Mouse (Mus musculus): ENCODE measurements around the gene Ercc2.

DNA sequence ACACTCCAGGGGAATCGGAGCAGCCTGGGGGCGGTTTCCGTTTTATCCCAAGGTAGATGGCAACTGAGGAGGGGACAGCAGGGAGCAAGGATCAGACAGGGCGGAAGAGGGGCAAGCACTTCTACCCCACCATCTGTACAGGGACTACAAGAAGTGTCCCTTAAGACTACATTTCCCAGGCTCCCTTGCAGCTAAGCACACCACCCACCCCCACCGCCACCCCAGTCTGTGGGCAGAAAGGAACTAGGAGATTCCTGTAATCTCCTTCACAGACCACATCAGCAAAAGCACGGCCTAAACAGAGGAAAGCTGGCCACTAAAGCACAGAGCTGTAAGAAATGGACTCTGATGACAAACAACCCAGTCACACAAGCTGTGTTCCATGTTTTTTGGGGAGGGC, 44.5 kb downstream of the Ercc2 start:
- TF ChIP-seq E2F4 (IDR thresholded peaks at IDR 0.05; ENCODE audit: borderline replicate concordance, low read depth, low read length) (no peak), RCOR1 (IDR thresholded peaks at IDR 0.05; ENCODE audit: low read depth, low read length) (no peak), CTCF (IDR thresholded peaks at IDR 0.05 in 2 of 3, conservative IDR thresholded peaks at IDR 0.05 in 1 of 3; ENCODE audit: control insufficient read depth in 1 of 3, insufficient read depth in 1 of 3, low read depth in 2 of 3, low read length in 3 of 3, poor library complexity in 1 of 3, severe bottlenecking in 1 of 3) (no peak), ZKSCAN1 (IDR thresholded peaks at IDR 0.05; ENCODE audit: low read depth, low read length) (no peak), POLR2AphosphoS2 (IDR thresholded peaks at IDR 0.05; ENCODE audit: low read length) (no peak), ZNF384 (IDR thresholded peaks at IDR 0.05; ENCODE audit: low read depth, low read length) (no peak), EP300 (IDR thresholded peaks at IDR 0.05; ENCODE audit: low read depth in 1 of 2, low read length in 2 of 2) (no peak), BHLHE40 (IDR thresholded peaks at IDR 0.05; ENCODE audit: borderline replicate concordance, low read depth, low read length) (no peak), POLR2AphosphoS5 (IDR thresholded peaks at IDR 0.05; ENCODE audit: borderline replicate concordance, low read depth, low read length) (no peak), USF2 (IDR thresholded peaks at IDR 0.05; ENCODE audit: borderline replicate concordance in 1 of 2, insufficient read depth in 1 of 2, low read depth in 1 of 2, low read length in 2 of 2) (no peak), ZC3H11A (IDR thresholded peaks at IDR 0.05; ENCODE audit: low read depth, low read length) (no peak), POLR2A (IDR thresholded peaks at IDR 0.05; ENCODE audit: control insufficient read depth in 1 of 2, insufficient read depth in 1 of 2, low read depth in 1 of 2, low read length in 2 of 2, poor library complexity in 1 of 2) (no peak), MAFK (IDR thresholded peaks at IDR 0.05; ENCODE audit: borderline replicate concordance, low read depth, low read length) (no peak)

All from MEL (cell line).